Mouse (Mus musculus): ENCODE results near the gene Cacna2d2. TPM values are rescaled to one million over a fixed set of nuclear protein-coding genes. Genes with fewer than 3 reads are reported as not detected.

Cacna2d2 gene
- polyA plus RNA-seq, 1 experiment = 0.48 TPM

DNA sequence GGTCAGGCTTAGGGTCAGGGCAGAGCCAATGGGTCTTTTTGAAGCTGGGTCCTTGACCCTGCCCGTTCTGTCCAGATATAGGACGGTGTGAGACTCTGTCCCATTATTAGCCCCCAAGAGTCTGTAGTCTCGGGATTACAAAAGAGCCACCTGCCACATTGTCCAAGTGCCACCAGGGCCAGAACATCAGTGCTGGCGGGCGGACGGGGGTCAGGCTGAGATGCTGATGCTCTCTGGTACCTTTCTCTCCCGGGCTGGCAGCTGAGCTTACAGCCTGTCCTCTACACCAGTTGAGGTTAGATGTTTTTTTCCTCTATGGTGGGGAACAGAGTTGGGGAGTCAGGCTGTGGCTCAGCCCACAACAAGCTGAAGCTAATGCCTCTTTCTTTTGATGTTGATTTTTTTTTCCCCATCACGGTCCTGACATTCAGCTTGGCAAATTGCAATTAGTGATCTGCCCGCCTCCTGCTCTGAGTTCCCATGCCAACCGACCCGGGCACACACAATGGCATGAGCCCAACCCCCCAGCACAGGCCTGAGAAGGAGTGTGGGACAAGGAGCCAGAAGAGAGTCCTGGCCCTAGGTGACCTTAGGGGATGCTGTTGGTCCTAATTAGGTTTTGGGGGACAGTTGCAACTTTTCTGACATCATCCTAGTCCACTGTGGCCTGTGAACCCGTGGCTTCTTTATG lies 25.2 kb downstream of the Cacna2d2 start:
- no peak overlapping the region for H3K4me3 ChIP-seq (ENCODE audit: insufficient read depth, low read depth, low read length)
- WGBS = 74% methylated on average over 12 of the region's 12 CpGs
- no peaks in the 10 kb centered on the region for H3K36me3 ChIP-seq (ENCODE audit: control insufficient read depth, insufficient read depth, low read length)
- H3K27me3 ChIP-seq (replicated peaks; ENCODE audit: control insufficient read depth, insufficient read depth, low read length) = no peaks in the 10 kb centered on the region
- DNase-seq = no peak
- no peak overlapping the region for H3K27ac ChIP-seq (ENCODE audit: insufficient read depth, low read depth, low read length)
- TF ChIP-seq POLR2A (IDR thresholded peaks at IDR 0.05; ENCODE audit: low read depth, low read length) = no peak
- TF ChIP-seq CTCF (conservative IDR thresholded peaks at IDR 0.05; ENCODE audit: insufficient read depth, insufficient read length, low read depth, low read length) = no peak
- H3K4me1 ChIP-seq (ENCODE audit: control insufficient read depth, insufficient read depth, low read length) = no peaks in the 10 kb centered on the region

DNA sequence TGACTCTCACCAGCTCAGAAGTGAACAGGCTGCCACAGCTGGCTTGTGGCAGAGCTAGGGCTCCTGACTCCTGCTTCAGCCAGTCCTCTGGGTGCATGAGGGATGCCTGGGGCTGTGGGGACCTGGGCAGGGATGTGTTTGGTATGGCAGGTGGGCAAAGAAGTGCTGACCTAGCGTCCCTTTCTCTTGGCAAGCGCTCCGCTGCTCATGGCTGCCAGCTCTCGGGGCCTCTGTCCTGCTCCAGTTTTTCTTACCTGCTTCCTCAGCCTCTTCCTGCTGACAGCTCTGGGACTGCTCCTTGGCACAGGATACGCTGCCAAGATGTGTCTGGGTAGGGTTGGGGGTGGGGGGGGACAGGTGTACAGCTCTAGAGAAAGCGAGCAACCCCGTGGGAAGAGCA lies 28.5 kb downstream of the Cacna2d2 start:
- H3K4me1 ChIP-seq (ENCODE audit: control insufficient read depth, insufficient read depth, low read length) = no peaks in the 10 kb centered on the region
- TF ChIP-seq CTCF (conservative IDR thresholded peaks at IDR 0.05; ENCODE audit: insufficient read depth, insufficient read length, low read depth, low read length) = no peak
- TF ChIP-seq POLR2A (IDR thresholded peaks at IDR 0.05; ENCODE audit: low read depth, low read length) = no peak
- H3K27me3 ChIP-seq (replicated peaks; ENCODE audit: control insufficient read depth, insufficient read depth, low read length) = no peaks in the 10 kb centered on the region
- no peak overlapping the region for H3K4me3 ChIP-seq (ENCODE audit: insufficient read depth, low read depth, low read length)
- no peaks in the 10 kb centered on the region for H3K36me3 ChIP-seq (ENCODE audit: control insufficient read depth, insufficient read depth, low read length)
- H3K27ac ChIP-seq (ENCODE audit: insufficient read depth, low read depth, low read length) = no peak overlapping the region
- no peak for DNase-seq
- 78% methylated on average over 7 of the region's 7 CpGs for WGBS

GRCm38 (mm10) chr9:107428451-107429186 lies 29.2 kb downstream of the Cacna2d2 start:
- WGBS = 54% methylated on average over 5 of the region's 5 CpGs
- Histone ChIP-seq H3K4me3 (ENCODE audit: insufficient read depth, low read depth, low read length) (no peak overlapping the region), H3K27me3 (replicated peaks; ENCODE audit: control insufficient read depth, insufficient read depth, low read length) (no peaks in the 10 kb centered on the region), H3K4me1 (ENCODE audit: control insufficient read depth, insufficient read depth, low read length) (no peaks in the 10 kb centered on the region), H3K36me3 (ENCODE audit: control insufficient read depth, insufficient read depth, low read length) (no peaks in the 10 kb centered on the region), H3K27ac (ENCODE audit: insufficient read depth, low read depth, low read length) (no peak overlapping the region)
- TF ChIP-seq POLR2A (IDR thresholded peaks at IDR 0.05; ENCODE audit: low read depth, low read length) = no peak
- no peak for DNase-seq

DNA sequence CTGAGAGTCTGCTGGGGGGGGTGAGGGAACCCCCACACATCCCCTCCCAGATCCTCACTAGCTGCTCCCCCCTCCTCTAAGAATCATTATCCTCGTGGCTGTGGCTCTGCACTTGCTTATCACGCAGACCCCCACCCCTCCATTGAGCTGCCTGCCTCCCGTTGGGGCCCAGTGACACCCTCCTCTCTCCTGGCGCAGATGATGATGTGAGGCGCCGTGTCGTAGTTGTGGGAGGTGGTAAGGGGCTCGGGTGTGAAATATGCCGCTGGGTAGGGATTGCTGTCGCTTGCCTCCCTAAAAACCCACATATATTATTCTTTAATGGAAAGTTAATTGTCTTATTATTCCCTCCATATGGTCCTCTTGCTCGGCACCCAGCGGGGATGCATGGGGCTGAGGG lies 31.0 kb downstream of the Cacna2d2 start:
- Histone ChIP-seq H3K4me3 (ENCODE audit: insufficient read depth, low read depth, low read length) (no peak overlapping the region), H3K4me1 (ENCODE audit: control insufficient read depth, insufficient read depth, low read length) (no peaks in the 10 kb centered on the region), H3K27ac (ENCODE audit: insufficient read depth, low read depth, low read length) (no peak overlapping the region), H3K27me3 (replicated peaks; ENCODE audit: control insufficient read depth, insufficient read depth, low read length) (no peaks in the 10 kb centered on the region), H3K36me3 (ENCODE audit: control insufficient read depth, insufficient read depth, low read length) (no peaks in the 10 kb centered on the region)
- WGBS = 47% methylated on average over 12 of the region's 12 CpGs
- no peak for DNase-seq
- TF ChIP-seq POLR2A (IDR thresholded peaks at IDR 0.05; ENCODE audit: low read depth, low read length) = no peak
- no peak for TF ChIP-seq CTCF (conservative IDR thresholded peaks at IDR 0.05; ENCODE audit: insufficient read depth, insufficient read length, low read depth, low read length)

DNA sequence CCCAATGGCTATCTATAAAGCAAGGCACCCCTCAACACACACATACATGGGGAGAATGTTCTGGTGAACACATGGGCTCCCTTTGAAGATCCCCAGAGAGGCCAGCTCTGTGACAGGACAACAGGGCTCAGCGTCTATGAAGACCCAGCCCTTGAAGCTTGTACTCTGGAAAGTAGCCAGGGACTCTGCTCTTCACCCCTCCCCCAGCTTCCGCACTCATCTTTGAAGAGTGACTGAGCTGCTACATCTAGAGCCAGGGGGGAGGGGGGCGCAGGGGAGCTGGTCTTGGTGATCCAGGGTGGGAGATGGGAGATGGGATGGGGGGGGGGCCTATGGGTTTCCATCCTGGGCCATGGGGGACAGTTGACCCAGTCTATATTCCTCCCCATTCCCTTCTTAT lies 33.1 kb downstream of the Cacna2d2 start:
- Histone ChIP-seq H3K36me3 (ENCODE audit: control insufficient read depth, insufficient read depth, low read length) (no peaks in the 10 kb centered on the region), H3K4me1 (ENCODE audit: control insufficient read depth, insufficient read depth, low read length) (no peaks in the 10 kb centered on the region), H3K27ac (ENCODE audit: insufficient read depth, low read depth, low read length) (no peak overlapping the region), H3K27me3 (replicated peaks; ENCODE audit: control insufficient read depth, insufficient read depth, low read length) (no peaks in the 10 kb centered on the region), H3K4me3 (ENCODE audit: insufficient read depth, low read depth, low read length) (no peak overlapping the region)
- DNase-seq = no peak
- TF ChIP-seq POLR2A (IDR thresholded peaks at IDR 0.05; ENCODE audit: low read depth, low read length) = no peak
- TF ChIP-seq CTCF (conservative IDR thresholded peaks at IDR 0.05; ENCODE audit: insufficient read depth, insufficient read length, low read depth, low read length) = no peak
- 58% methylated on average over 3 of the region's 3 CpGs for WGBS

- Histone ChIP-seq H3K27ac (ENCODE audit: insufficient read depth, low read depth, low read length) (no peak overlapping the region), H3K36me3 (ENCODE audit: control insufficient read depth, insufficient read depth, low read length) (no peaks in the 10 kb centered on the region), H3K27me3 (replicated peaks; ENCODE audit: control insufficient read depth, insufficient read depth, low read length) (no peaks in the 10 kb centered on the region), H3K4me1 (ENCODE audit: control insufficient read depth, insufficient read depth, low read length) (no peaks in the 10 kb centered on the region), H3K4me3 (ENCODE audit: insufficient read depth, low read depth, low read length) (no peak overlapping the region)
- WGBS = 38% methylated on average over 6 of the region's 6 CpGs
- DNase-seq = no peak
- TF ChIP-seq POLR2A (IDR thresholded peaks at IDR 0.05; ENCODE audit: low read depth, low read length) (no peak), CTCF (conservative IDR thresholded peaks at IDR 0.05; ENCODE audit: insufficient read depth, insufficient read length, low read depth, low read length) (no peak)
Measured at GRCm38 (mm10) chr9:107434851-107435250, 35.4 kb downstream of the Cacna2d2 start.

DNA sequence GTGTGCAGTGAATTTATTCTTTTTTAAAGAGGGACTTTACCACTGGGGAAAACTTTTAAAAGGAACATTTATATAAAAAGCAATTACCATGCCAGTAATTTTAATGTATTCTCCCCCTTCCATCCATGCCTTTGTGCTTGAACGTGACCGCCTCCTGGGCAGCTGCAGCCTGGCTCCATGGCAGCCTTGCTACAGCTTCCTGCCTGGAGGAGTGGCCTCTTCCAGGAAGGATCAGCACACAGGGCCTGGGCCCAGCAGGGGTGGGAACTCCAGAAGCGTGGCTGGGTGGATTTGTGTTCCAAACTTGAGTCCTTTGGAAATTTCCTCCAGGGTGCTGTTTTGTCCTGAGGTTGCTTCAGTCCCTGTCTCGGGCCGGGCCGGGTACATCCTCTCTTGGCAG lies 35.9 kb downstream of the Cacna2d2 start:
- DNase-seq = no peak
- Histone ChIP-seq H3K27me3 (replicated peaks; ENCODE audit: control insufficient read depth, insufficient read depth, low read length) (no peaks in the 10 kb centered on the region), H3K36me3 (ENCODE audit: control insufficient read depth, insufficient read depth, low read length) (no peaks in the 10 kb centered on the region), H3K4me3 (ENCODE audit: insufficient read depth, low read depth, low read length) (no peak overlapping the region), H3K4me1 (ENCODE audit: control insufficient read depth, insufficient read depth, low read length) (no peaks in the 10 kb centered on the region), H3K27ac (ENCODE audit: insufficient read depth, low read depth, low read length) (no peak overlapping the region)
- WGBS = 57% methylated on average over 6 of the region's 6 CpGs
- no peak for TF ChIP-seq CTCF (conservative IDR thresholded peaks at IDR 0.05; ENCODE audit: insufficient read depth, insufficient read length, low read depth, low read length)
- no peak for TF ChIP-seq POLR2A (IDR thresholded peaks at IDR 0.05; ENCODE audit: low read depth, low read length)

All from kidney, adult 2 months (tissue).